Mouse (Mus musculus) fibroblast of lung, adult 2 months (primary cell): ENCODE measurements around the gene Supt5.

Source experiments
- DNase-seq: peaks from one replicate; pipeline ENCODE4 v3.0.0-alpha.2; 2011; ENCODE audit warnings: low read depth

Supt5 gene

GRCm38 (mm10) chr7:28374647-28375046 is 36.1 kb upstream of the Supt5 start:
- no peak for DNase-seq

GRCm38 (mm10) chr7:28373891-28374495 is 35.4 kb upstream of the Supt5 start:
- DNase-seq = no peak

- DNase-seq = peak; percentile 94
These were observed 34.6 kb upstream of the Supt5 start for GRCm38 (mm10) chr7:28373131-28373581.

GRCm38 (mm10) chr7:28372251-28373108 is 33.9 kb upstream of the Supt5 start, which contains the start of gene Plekhg2:
Plekhg2 (minus strand) TSS chr7:28372599.
- peak; percentile 99 for DNase-seq

GRCm38 (mm10) chr7:28371514-28371989 is 33.0 kb upstream of the Supt5 start:
- no peak for DNase-seq

- no peak for DNase-seq
These were observed 32.5 kb upstream of the Supt5 start for GRCm38 (mm10) chr7:28370977-28371513.

- no peak for DNase-seq
These were observed 31.5 kb upstream of the Supt5 start for GRCm38 (mm10) chr7:28370051-28370450.

- no peak for DNase-seq
These were observed 29.9 kb upstream of the Supt5 start for GRCm38 (mm10) chr7:28368276-28368920.

GRCm38 (mm10) chr7:28367663-28368275 is 29.2 kb upstream of the Supt5 start:
- no peak for DNase-seq

GRCm38 (mm10) chr7:28362441-28363060 is 24.0 kb upstream of the Supt5 start:
- no peak for DNase-seq

- DNase-seq = no peak
These were observed 23.2 kb upstream of the Supt5 start for GRCm38 (mm10) chr7:28361647-28362341.

- no peak for DNase-seq
These were observed 21.7 kb upstream of the Supt5 start for GRCm38 (mm10) chr7:28360291-28360690.

GRCm38 (mm10) chr7:28359854-28360253 is 21.3 kb upstream of the Supt5 start:
- DNase-seq = no peak

- no peak for DNase-seq
These were observed 19.9 kb upstream of the Supt5 start for GRCm38 (mm10) chr7:28358431-28358830.

GRCm38 (mm10) chr7:28357984-28358383 is 19.4 kb upstream of the Supt5 start:
- no peak for DNase-seq

- DNase-seq = no peak
These were observed 18.4 kb upstream of the Supt5 start for GRCm38 (mm10) chr7:28356981-28357380.

- no peak for DNase-seq
These were observed 16.7 kb upstream of the Supt5 start for GRCm38 (mm10) chr7:28355221-28355620.

GRCm38 (mm10) chr7:28354596-28354995 is 16.1 kb upstream of the Supt5 start:
- no peak for DNase-seq

GRCm38 (mm10) chr7:28354113-28354581 is 15.6 kb upstream of the Supt5 start:
- DNase-seq = no peak

GRCm38 (mm10) chr7:28353267-28353666 is 14.7 kb upstream of the Supt5 start:
- DNase-seq = no peak
